Mouse (Mus musculus): Measurements from ENCODE around the gene Ginm1. TPM values are rescaled to one million over a fixed set of nuclear protein-coding genes. Genes with fewer than 3 reads are reported as not detected.

Gene Ginm1
- polyA plus RNA-seq, 1 experiment, result 22.2 TPM

DNA sequence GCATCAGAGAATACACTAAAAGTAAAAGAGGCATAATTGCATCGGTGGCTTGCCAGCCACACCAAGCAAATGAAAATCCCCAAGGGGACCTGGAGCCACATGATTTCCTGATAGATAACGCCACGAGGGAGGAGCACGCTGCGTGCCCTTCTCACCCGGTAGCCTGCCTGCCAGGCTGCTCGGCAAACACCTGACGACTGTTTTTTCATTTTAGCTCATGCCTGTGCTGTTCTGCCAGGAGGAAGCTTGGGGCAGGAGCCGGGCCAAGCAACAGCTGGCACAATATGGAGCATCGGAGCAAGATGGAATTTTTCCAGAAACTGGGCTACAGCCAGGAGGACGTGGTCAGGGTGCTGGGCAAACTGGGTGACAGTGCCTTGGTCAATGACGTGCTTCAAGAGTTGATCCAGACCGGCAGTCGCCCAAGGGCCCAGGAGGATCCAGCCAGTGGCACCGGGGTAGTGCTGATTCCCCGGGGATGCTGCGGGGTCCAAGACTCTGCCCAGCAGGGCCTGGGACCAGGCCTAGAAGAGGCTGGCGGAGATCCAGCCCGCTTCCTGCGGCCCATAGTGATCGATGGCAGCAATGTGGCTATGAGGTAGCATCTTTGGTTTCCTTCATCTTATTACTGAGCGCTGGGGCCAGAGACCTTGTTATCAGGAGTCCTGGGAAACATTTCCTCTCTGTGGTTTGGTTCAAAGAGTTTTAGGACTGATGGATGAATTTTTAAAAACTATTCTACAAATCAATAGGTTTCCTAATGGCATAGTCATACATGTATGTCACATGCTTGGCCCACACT lies 47.1 kb upstream of the Ginm1 start:
- H3K79me2 ChIP-seq (ENCODE audit: control insufficient read depth, insufficient read depth), result no peaks in the 10 kb centered on the region
- H3K27me3 ChIP-seq (ENCODE audit: control insufficient read depth, insufficient read depth, insufficient read length), result no peaks in the 10 kb centered on the region
- H3K36me3 ChIP-seq (ENCODE audit: control insufficient read depth, insufficient read depth), result no peaks in the 10 kb centered on the region
- no peak for TF ChIP-seq POLR2A (IDR thresholded peaks at IDR 0.05; ENCODE audit: insufficient read length, low read depth)
- TF ChIP-seq MYOD1 (IDR thresholded peaks at IDR 0.05; ENCODE audit: control insufficient read depth in 1 of 3, insufficient read length in 2 of 3, low read depth in 2 of 3), result peak in 2 of 3 experiments; percentile 2 to 41
- peak in 1 of 3 experiments; percentile 16 for TF ChIP-seq MYOG (IDR thresholded peaks at IDR 0.05; ENCODE audit: control insufficient read depth in 1 of 3, insufficient read depth in 1 of 3, insufficient read length in 2 of 3, low read depth in 2 of 3)
- no peak overlapping the region for H3K4me3 ChIP-seq
- H3ac ChIP-seq (ENCODE audit: control insufficient read depth, insufficient read length), result no peak overlapping the region
- peak overlapping the region; percentile 3 for H3K4me2 ChIP-seq (ENCODE audit: low read depth)

- H3K4me3 ChIP-seq, result no peak overlapping the region
- no peaks in the 10 kb centered on the region for H3K36me3 ChIP-seq (ENCODE audit: control insufficient read depth, insufficient read depth)
- H3K4me2 ChIP-seq (ENCODE audit: low read depth), result no peak overlapping the region
- no peaks in the 10 kb centered on the region for H3K79me2 ChIP-seq (ENCODE audit: control insufficient read depth, insufficient read depth)
- TF ChIP-seq POLR2A (IDR thresholded peaks at IDR 0.05; ENCODE audit: insufficient read length, low read depth), result no peak
- TF ChIP-seq MYOD1 (IDR thresholded peaks at IDR 0.05; ENCODE audit: control insufficient read depth in 1 of 3, insufficient read length in 2 of 3, low read depth in 2 of 3), result no peak
- TF ChIP-seq POLR2AphosphoS2 (IDR thresholded peaks at IDR 0.05; ENCODE audit: insufficient read length, low read depth), result no peak
- no peak for TF ChIP-seq USF1 (IDR thresholded peaks at IDR 0.05; ENCODE audit: low read depth)
- TF ChIP-seq TCF12 (IDR thresholded peaks at IDR 0.05; ENCODE audit: insufficient read depth, poor library complexity, severe bottlenecking), result no peak
- no peak for TF ChIP-seq CEBPB (IDR thresholded peaks at IDR 0.05; ENCODE audit: insufficient read depth, poor library complexity, severe bottlenecking)
- no peak for TF ChIP-seq MAX (IDR thresholded peaks at IDR 0.05; ENCODE audit: low read depth)
- TF ChIP-seq MYOG (IDR thresholded peaks at IDR 0.05; ENCODE audit: control insufficient read depth in 1 of 3, insufficient read depth in 1 of 3, insufficient read length in 2 of 3, low read depth in 2 of 3), result no peak
- TF ChIP-seq SRF (IDR thresholded peaks at IDR 0.05; ENCODE audit: control insufficient read depth, insufficient read length, low read depth), result no peak
- no peak overlapping the region for H3ac ChIP-seq (ENCODE audit: control insufficient read depth, insufficient read length)
- H3K27me3 ChIP-seq (ENCODE audit: control insufficient read depth, insufficient read depth, insufficient read length), result no peaks in the 10 kb centered on the region
Observed at GRCm38 (mm10) chr10:7838874-7839421, 46.3 kb upstream of the Ginm1 start.

GRCm38 (mm10) chr10:7838036-7838435 lies 45.4 kb upstream of the Ginm1 start:
- Histone ChIP-seq H3K36me3 (ENCODE audit: control insufficient read depth, insufficient read depth) (no peaks in the 10 kb centered on the region), H3K27me3 (ENCODE audit: control insufficient read depth, insufficient read depth, insufficient read length) (no peaks in the 10 kb centered on the region)
- TF ChIP-seq SRF (IDR thresholded peaks at IDR 0.05; ENCODE audit: control insufficient read depth, insufficient read length, low read depth), result no peak
- no peak for TF ChIP-seq REST (IDR thresholded peaks at IDR 0.05; ENCODE audit: insufficient read depth, insufficient read length)
- no peak for TF ChIP-seq MAX (IDR thresholded peaks at IDR 0.05; ENCODE audit: low read depth)
- TF ChIP-seq E2F4 (IDR thresholded peaks at IDR 0.05; ENCODE audit: insufficient read depth), result no peak
- TF ChIP-seq TCF12 (IDR thresholded peaks at IDR 0.05; ENCODE audit: insufficient read depth, poor library complexity, severe bottlenecking), result no peak
- no peak for TF ChIP-seq MYOD1 (IDR thresholded peaks at IDR 0.05; ENCODE audit: control insufficient read depth in 1 of 3, insufficient read length in 2 of 3, low read depth in 2 of 3)
- no peak for TF ChIP-seq POLR2AphosphoS2 (IDR thresholded peaks at IDR 0.05; ENCODE audit: insufficient read length, low read depth)

GRCm38 (mm10) chr10:7837446-7837845 lies 44.8 kb upstream of the Ginm1 start:
- Histone ChIP-seq H3K79me2 (ENCODE audit: control insufficient read depth, insufficient read depth) (no peaks in the 10 kb centered on the region), H3ac (ENCODE audit: control insufficient read depth, insufficient read length) (no peak overlapping the region), H3K4me3 (no peak overlapping the region), H3K36me3 (ENCODE audit: control insufficient read depth, insufficient read depth) (no peaks in the 10 kb centered on the region), H3K27me3 (ENCODE audit: control insufficient read depth, insufficient read depth, insufficient read length) (no peaks in the 10 kb centered on the region), H3K4me2 (ENCODE audit: low read depth) (no peak overlapping the region)
- no peak for TF ChIP-seq E2F4 (IDR thresholded peaks at IDR 0.05; ENCODE audit: insufficient read depth)
- no peak for TF ChIP-seq USF1 (IDR thresholded peaks at IDR 0.05; ENCODE audit: low read depth)
- TF ChIP-seq MYOD1 (IDR thresholded peaks at IDR 0.05; ENCODE audit: control insufficient read depth in 1 of 3, insufficient read length in 2 of 3, low read depth in 2 of 3), result no peak
- no peak for TF ChIP-seq CEBPB (IDR thresholded peaks at IDR 0.05; ENCODE audit: insufficient read depth, poor library complexity, severe bottlenecking)
- no peak for TF ChIP-seq SRF (IDR thresholded peaks at IDR 0.05; ENCODE audit: control insufficient read depth, insufficient read length, low read depth)
- no peak for TF ChIP-seq POLR2A (IDR thresholded peaks at IDR 0.05; ENCODE audit: insufficient read length, low read depth)
- TF ChIP-seq MAX (IDR thresholded peaks at IDR 0.05; ENCODE audit: low read depth), result no peak
- TF ChIP-seq REST (IDR thresholded peaks at IDR 0.05; ENCODE audit: insufficient read depth, insufficient read length), result no peak

More at GRCm38 (mm10) chr10:7838036-7838435, 45.4 kb upstream of the Ginm1 start:
- Histone ChIP-seq H3ac (ENCODE audit: control insufficient read depth, insufficient read length) (no peak overlapping the region), H3K4me2 (ENCODE audit: low read depth) (no peak overlapping the region), H3K79me2 (ENCODE audit: control insufficient read depth, insufficient read depth) (no peaks in the 10 kb centered on the region), H3K4me3 (no peak overlapping the region)

DNA sequence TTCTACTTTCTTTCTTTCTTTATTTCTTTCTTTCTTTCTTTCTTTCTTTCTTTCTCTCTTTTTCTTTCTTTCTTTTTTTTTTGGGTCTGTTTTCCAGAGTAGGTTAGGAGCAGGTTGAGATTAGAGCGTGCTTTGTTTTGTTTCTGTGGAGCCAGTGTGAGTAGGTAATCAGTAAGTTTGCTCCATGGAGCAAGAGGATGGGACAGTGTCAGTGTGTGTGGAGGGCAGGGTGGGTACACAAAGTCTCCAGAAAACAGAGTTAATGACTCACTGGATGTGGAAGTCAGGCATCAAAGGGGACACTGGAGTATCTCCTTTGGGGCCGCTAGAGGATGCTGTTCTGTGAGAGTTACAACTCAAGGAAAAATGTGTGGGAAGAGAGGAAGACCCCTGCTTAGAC lies 44.3 kb upstream of the Ginm1 start:
- H3K36me3 ChIP-seq (ENCODE audit: control insufficient read depth, insufficient read depth), result no peaks in the 10 kb centered on the region
- H3K79me2 ChIP-seq (ENCODE audit: control insufficient read depth, insufficient read depth), result no peaks in the 10 kb centered on the region
- no peak overlapping the region for H3K4me2 ChIP-seq (ENCODE audit: low read depth)
- H3K4me3 ChIP-seq, result no peak overlapping the region
- no peak for TF ChIP-seq SRF (IDR thresholded peaks at IDR 0.05; ENCODE audit: control insufficient read depth, insufficient read length, low read depth)
- no peak for TF ChIP-seq USF1 (IDR thresholded peaks at IDR 0.05; ENCODE audit: low read depth)
- H3K27me3 ChIP-seq (ENCODE audit: control insufficient read depth, insufficient read depth, insufficient read length), result no peaks in the 10 kb centered on the region
- H3ac ChIP-seq (ENCODE audit: control insufficient read depth, insufficient read length), result no peak overlapping the region
